Mouse (Mus musculus) brain, embryonic 14.5 days (tissue): ENCODE measurements at regions not wholly inside any gene's neighbourhood (a gene's known extent, or its start where the extent isn't known, plus 50 kb on each side); places are given as distances from the start of the nearest gene placed in this dataset.
A peak's percentile ranks its signal among the peaks of the same experiment; 100 is the strongest.

ENCODE experiments used
- CTCF ChIP-seq: fragments of 200-500 bp; IDR thresholded peaks from 2 replicates; pipeline ENCODE4 v1.5.1; 2012; ENCODE audit warnings: inconsistent platforms, mild to moderate bottlenecking, moderate library complexity, borderline replicate concordance; ENCODE audit not compliant: insufficient read depth, insufficient read length; ENCODE audit errors: extremely low read depth
- POLR2A ChIP-seq: fragments of 200-500 bp; IDR thresholded peaks from 2 replicates; pipeline ENCODE4 v1.6.1; 2012; ENCODE audit warnings: mild to moderate bottlenecking, inconsistent platforms, borderline replicate concordance; ENCODE audit not compliant: poor library complexity, insufficient read depth, insufficient read length, severe bottlenecking; ENCODE audit errors: extremely low read depth

DNA sequence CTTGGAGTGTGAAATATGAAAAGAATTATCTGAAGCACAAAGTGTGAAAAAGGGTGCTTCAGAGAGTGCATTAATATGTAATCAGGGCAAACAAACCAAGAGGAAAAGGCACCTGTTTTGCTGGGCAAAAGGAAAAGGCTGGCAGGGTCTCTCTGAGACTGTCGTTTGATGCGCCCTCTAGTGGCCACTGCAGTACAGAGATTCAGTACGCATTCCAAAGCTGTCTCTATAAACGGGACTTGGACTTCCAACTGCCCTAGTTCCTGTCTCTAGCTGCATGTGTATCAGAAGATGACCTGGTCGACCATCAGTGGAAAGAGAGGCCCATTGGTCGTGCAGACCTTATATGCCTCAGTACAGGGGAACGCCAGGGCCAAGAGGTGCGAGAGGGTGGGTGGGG lies 58.7 kb upstream of the D16Ertd472e start:
- TF ChIP-seq CTCF = peak; percentile 91
- TF ChIP-seq POLR2A = no peak
